Mouse (Mus musculus) forelimb bud, embryonic 11.5 days (tissue): ENCODE data around the gene Ahdc1.

Source experiments
- DNase-seq: peaks from one replicate; pipeline ENCODE4 v3.0.0-alpha.2; 2012; ENCODE audit warnings: low read depth, low spot score

The Ahdc1 gene

DNA sequence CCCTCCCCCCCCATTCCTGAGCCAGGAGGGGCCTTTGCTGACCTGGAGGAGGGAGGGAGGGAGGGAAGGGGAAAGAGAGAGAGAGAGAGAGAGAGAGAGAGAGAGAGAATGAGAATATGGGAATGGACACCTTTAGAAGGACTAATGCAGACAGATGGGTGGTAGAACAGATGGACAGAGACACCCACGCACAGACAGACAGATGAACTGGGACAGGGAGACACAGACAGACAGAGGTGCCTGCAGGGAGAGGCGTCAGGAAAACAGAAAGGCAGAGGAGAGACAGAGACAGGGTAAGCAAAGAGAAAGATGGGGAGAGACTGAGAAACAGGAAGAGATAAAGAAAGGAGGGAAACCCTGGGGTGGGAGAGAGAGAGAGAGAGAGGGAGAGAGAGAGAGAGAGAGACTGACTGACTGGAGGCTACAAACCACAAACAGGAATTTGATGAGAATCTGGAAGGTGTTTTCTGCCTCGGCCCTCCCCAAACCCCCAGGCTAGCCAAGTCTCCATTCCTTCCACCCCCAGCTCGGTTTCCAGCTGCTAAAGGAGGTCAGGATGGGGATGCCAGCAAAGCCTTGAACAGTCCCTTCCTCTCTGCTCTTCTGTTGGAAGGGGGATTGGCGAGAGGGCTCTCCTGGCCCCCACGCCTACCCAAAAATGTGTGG lies 6.7 kb downstream of the Ahdc1 start:
- DNase-seq, result no peak

DNA sequence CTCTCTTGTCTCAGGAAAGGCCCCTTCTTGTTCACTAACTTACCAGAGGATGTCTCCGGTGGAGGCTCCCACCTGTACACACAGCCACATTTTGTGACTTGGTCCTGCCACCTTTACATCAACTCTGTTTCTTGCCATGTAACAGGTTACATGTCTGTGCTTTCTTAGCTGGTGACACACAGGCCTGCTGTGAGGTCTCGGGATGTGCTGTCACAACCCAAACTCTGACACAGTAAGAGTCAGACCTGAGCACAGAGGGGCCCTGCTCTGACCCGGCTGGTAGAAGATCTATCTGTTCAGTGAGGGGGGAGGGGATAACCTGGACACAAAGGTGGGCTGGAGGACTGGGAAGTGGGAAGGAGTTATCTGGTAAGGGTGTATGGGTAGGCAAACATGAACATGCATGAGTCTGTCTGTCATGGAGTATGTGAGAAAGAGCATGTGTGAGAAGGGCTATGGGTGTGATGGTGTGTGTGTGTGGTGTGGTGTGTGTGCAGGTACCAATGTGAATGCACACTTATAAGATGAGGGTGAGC lies 7.3 kb downstream of the Ahdc1 start:
- DNase-seq, result no peak

DNA sequence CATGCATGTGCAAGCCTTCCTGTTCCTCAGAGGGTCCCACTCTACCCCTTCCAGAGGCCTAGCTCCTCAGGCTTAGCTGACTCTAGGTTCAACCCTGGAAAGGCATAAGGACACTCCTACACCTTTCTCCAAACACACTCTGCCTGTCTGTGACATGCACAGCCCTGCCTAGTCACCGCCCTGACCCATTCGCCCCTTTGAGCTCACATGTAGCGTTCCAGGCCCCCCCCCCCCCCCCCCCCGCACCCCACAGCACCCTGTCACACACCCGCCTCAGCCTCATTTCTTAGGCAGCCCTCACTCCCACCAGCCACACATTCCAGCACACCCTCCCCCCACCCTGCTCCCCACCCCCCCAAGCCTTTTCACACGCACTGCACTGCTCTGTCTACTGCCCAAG lies 9.7 kb downstream of the Ahdc1 start:
- DNase-seq, result no peak

DNA sequence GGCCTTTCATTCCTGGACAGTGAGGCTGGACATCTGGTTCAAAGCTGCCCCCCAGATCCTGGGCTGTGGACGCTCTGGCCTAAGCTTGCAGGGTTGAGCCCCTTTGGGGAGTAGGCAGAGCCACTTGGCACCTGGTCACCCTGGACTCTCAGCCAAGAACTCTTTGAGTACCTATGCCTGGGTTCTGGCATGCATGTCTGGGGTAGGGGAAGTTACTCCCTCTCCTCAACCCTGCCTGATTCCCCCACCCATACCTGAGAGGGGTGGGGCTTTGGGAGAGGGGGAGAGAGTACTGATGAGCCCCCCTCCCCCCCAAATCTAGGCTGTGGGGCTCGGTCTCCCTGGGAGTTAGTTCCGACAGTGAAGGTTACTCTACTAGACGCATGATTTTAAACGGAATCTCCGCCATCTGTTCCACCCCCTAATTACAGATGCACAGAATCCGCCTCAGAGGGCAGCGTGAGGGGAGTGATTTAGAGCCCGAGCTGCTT lies 10.2 kb downstream of the Ahdc1 start:
- DNase-seq, result no peak

DNA sequence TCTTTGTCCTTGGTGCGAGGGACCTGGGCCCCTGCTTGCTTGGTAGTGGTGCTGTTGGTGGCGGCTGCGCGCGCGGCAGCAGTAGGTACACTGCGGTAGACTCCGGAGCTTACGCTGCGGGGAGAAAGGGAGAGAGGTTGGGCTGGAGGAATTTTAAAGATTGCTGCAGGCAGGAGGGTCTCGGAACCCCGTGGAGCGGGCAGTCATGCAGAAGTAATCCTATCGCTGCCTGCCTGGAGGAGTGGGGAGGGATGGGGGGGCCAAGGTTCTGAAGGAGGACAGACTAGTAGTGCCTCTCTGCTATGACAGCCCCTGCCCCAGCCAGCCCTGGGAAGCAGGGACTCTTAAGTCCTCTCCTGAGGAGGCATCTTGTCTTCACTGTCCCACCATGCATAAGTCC lies 11.2 kb downstream of the Ahdc1 start:
- no peak for DNase-seq

DNA sequence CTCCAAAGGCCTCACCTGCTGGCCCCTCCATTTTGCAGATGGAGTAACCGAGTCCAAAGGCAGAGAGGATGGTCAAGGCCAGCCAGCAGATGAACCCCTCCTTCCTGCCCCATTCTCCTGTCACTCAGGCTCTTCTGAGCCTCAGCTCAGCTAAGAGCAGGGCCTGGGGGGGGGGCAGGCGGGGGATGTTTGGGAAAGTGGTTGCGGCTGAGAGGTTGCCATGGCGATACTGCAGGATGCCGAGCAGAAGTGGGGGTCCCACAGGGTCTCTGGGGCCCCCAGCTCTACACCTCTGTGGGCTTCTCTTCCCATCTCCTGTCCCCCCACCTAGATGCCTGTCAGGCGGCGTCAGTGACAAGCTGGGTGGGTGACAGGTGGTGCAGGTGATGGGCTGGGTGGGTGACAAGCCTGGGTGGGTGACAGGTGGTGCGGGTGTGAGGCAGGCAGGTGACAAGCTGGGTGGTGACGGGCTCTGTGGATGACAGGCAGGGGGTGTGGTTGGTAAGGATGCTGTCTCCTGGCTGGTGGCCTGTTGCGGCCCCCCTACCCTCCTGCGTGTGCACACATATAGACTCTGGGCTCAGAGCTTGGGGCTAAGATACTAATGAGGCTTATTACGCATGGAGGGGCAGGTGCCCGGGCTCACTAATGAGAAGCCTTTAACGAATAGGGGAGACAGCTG lies 12.0 kb downstream of the Ahdc1 start:
- no peak for DNase-seq

DNA sequence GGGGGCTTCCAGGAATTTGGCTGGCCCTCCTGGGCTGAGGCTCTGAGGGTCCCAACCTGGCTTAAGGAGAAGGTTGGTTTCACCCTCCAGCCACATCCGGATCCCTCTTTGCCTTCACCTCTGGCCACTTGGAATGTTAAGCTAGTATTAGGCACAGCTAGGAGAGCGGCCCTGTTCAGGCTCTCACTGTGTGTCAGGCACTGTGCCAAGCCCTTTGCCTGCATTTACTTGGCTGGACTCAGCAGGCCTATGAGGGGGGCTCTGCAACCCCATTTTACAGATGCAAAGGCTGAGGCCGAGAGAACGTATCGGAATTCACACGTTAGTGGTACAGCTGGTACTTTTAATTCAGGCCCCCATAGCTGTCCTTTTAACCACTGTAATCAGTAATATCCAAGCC lies 12.6 kb downstream of the Ahdc1 start:
- no peak for DNase-seq

DNA sequence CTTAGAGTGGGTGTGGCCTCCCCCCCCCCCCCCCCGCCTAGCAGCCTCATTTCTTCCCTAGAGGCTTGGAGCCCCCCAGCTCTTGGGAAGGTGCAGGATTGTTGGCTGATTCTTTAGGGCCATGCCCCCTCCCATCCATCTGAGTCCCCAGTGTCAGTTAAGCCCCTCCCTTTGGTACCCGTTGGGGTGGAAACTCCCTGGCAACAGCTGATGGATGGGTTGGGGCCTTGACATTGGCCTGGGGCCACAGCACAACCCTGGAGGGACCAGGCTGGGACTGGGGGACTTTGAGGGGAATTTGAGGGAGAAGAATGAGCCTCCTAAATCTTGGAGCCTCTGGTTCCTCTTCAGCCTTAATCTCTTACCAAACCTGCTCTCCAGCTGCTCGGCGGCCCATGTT lies 13.3 kb downstream of the Ahdc1 start:
- no peak for DNase-seq

DNA sequence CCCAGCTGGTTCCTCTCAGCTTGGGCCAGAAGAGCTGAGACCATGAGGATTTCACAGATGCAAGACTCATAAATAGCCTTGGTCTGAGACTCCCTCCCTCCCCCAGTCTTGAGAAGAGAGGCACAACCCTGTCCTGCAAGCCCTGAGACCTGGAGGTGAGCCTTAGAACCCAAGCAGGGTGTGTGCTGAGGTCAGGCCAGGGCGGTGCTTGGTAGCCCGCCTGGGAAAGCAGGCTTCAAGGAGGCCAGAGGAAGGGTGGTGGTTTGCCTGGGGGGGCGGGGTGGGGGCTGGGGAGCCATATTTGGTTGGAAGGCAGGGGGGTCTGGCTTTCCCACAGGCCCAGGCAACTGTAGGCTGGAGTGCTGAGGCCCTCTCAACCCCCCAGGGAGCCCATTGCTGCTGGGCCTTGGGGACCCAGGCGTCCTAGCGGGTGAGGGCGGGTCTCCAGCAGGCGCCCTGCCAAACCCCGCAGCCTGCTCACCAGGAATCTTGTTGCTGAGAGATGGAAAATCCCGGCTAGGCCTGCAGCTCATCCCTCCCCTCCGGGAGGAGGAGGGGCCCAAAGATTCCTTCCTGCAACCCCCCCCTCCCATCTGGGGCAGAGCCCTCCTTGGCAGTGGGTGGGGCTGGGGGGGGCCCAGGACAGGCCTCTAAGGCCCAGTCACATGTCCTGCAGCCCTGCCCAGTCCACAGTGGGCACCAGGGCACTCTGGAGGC lies 14.1 kb downstream of the Ahdc1 start:
- DNase-seq, result no peak

DNA sequence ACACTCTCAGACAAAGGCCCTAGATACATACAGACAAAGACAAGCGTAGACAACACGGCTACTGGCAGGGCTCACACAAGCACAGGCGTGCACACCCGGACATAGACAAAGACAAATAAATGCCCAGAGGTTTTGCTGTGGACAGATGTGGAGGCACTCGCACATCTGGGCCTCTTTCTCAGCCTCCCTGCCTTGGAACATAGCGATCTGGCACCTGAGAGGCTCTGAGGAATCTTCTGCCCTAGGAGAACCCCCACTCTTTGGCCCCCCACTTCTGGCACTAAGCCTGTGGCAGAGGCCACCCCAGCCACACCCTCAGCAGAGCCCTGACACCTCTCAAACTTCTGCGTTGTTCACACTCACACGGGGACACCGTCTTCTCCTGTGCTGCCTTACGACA lies 15.2 kb downstream of the Ahdc1 start:
- no peak for DNase-seq

DNA sequence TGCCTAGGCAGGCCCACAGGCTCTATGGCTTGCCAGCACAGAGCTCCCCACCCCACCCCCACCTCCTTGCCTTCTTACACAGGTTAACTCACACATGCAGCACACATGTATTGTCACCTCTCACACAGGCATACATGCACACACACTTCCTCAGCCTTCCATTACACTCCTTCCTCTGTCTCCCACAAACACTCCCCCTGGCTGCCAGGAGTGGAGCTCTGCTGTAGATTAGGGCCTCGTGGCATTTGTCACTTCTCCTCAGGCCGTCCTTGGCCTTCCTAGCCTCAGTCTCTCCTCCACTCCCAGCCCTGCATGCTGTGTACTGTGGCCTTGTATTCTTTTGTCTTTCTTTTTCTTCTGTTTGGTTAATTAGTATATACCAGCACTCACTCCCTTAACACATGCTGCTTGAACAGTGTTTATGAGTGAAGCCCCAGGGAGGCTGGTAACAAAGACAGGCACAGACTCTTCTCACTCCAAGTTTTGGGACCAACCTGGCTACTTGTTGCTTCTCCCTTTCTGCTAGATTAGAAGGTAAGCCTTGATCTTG lies 15.8 kb downstream of the Ahdc1 start:
- DNase-seq, result no peak

DNA sequence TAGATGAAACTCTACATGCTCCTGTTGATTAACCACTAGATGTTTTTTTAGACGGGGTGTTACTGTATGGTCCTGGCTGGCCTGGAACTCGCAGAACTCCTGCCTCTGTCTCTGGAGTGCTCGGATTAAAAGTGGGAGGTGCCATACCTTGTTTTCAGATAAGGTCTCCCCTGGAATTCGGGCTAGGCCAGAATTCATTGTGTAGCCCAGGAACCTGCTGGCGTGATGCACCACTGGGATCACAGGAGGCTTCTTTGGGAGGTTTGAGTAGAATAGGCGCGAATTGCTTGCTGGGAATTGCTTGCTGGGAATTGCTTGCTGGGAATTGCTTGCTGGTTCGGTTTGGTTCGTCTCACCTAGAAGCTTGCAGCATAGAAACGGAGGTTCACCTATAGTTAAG lies 16.7 kb downstream of the Ahdc1 start:
- no peak for DNase-seq

DNA sequence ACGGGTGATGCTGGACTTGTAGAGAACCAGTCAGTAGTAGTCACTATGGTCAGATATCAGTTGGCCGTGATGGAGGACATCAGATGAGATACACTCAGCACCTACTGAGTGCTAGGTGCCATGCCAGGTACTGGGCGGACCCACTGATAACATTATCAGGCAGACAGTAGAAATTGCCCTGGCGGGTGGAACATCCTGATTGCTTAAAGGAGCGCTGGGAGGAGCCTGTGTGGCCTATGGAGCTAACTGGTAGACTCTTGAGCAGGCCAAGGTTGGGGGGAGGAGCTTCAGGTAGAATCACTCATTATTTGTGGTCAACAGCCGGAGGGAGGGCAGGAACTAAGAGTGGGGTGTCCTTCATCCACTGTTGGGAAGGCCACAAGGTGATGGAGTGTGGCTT lies 17.1 kb downstream of the Ahdc1 start:
- no peak for DNase-seq

DNA sequence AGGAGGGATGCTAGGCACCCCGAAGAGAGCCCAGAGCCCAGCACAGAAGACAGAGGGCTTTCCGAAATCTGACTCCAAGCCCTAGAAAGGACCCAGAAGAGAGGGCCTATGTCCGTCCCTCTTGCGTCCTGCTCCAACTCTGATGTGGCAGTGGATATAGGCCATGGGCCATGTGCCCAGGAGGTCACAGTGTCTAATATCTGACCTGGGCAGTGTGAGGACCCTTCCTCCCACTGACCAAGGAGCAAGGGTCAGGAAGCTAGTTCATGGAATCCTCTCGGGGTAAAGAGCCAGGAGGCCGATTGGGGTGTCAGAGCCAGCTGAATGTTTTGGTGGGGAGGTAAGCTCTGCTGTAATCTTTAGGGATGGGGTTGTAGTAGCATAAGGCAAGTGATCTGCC lies 17.8 kb downstream of the Ahdc1 start:
- DNase-seq, result no peak

DNA sequence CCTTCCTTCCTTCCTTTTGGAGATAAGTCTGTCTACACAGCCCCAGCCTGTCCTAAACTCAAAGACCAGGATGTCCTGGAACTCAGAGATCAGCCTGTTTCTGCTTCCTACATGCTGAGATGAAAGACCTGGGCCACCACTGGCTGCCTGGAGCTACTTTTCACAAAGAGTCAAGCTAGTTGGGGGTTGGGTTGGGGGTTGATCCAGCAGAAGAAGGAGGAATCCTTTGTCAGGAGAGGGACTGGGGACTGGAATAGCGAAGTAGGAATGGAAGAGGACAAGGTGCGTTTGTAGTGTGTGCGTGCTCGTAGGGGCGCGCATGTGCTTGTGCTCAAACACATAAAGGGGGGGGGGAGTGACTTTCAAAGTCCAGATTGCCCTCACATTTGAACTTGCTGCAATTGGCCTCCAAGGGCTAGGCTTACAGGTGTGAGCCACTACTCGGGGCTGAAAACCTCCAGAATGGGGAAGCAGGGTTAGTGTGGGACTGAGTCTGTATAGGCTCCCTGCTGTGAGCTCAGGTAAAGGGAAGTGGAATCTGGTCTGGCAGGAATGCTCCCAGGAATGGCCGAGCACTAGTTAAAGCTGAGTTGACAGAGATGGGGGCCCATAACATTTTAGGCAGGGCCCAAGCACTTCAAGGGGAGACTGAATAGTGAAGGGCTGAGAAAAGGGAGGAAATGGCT lies 21.5 kb downstream of the Ahdc1 start:
- no peak for DNase-seq

DNA sequence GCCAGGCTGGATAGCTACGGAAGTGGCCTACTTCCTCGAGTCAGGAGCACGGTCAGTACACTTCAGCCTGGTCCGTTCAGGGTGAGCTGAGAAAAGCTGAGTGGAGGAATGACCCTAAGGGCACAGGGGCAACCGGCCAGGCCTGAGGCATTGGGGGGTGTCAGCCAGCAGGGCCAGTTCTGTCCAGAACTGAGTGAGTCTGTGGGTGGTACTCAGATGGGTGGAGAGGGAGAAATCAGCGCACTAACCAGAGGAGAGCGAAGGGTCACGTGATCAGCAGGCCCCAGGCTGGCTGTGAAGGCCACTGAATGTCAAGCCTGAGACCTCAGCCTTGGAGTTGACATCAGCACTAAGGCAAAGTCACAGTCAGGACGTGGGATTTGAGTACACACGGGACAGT lies 23.4 kb downstream of the Ahdc1 start:
- no peak for DNase-seq

DNA sequence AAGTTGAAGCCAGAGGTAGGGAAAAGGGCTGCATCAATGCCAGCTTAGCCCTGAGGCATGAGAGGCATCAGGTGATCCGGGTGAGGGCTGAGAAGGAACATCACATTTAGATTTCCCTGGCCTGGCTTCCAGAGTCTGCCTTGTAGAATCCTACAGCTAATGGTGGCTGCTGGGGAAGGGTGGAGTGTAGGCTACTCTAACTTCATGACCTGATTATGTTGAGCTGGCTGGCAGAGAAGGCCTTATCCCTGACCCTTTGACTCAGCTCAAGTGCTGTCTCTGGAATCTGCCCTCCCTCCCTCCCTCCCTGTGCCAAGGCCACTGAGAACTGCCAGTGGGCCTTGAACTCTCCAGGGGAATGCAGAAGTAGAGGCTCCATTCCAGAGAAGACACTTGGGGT lies 24.4 kb downstream of the Ahdc1 start:
- no peak for DNase-seq

DNA sequence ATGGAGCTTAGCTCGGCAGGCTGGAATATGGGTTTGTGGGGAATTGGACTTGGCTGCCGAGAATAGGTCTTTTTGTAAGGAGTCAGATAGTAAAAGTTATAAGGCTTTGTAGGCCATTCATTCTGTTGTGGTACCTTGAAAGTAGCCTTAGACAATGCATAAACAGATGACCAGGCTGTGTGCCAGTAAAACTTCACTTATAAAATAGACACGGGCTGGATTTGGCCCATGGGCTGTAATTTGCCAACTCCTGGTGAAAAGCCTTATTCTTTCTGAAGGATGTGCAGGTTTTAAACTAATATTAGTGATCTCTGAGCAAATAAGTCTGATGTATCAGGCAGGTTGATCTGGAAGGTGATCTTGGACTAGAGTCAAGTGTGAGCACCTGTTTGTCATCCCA lies 24.9 kb downstream of the Ahdc1 start:
- no peak for DNase-seq

DNA sequence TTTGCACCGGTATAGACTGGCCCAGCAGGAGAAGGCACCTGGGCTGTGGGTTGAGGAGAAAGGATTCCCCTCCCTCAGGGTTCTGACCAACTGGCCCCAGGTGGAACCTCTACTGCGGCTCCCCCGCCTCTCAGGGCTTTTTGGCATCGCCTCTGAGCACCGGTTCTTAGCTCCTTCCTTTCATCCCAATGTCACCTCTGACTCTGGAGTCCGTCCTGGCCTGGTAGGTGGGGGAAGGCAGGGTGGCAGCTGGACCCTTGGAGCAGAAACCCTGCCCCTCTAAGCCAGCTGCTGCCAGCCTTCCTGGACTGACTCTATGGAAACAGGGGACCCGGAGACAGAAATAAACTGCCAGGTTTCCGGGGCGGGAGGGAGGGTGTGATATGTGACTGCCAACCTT lies 26.2 kb downstream of the Ahdc1 start:
- no peak for DNase-seq

DNA sequence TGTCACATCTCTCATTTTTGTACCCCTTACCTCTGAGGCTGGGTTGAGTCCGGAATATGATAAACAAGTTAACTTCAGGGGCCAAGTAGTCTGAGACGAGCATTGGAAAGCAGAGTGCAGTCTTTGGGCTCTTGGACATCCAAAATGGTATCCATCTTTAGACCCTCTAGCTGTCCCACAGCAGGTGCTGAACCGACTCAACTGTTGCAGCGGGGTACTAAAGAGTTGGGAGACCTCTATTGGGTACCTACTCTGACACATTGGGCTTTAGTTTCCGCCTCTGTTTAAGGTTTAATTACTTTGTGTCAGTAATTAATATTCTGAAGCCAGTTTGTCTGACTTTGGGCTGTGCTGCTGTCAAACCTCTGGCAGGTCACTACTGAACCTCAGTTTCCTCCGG lies 26.7 kb downstream of the Ahdc1 start:
- DNase-seq, result no peak

DNA sequence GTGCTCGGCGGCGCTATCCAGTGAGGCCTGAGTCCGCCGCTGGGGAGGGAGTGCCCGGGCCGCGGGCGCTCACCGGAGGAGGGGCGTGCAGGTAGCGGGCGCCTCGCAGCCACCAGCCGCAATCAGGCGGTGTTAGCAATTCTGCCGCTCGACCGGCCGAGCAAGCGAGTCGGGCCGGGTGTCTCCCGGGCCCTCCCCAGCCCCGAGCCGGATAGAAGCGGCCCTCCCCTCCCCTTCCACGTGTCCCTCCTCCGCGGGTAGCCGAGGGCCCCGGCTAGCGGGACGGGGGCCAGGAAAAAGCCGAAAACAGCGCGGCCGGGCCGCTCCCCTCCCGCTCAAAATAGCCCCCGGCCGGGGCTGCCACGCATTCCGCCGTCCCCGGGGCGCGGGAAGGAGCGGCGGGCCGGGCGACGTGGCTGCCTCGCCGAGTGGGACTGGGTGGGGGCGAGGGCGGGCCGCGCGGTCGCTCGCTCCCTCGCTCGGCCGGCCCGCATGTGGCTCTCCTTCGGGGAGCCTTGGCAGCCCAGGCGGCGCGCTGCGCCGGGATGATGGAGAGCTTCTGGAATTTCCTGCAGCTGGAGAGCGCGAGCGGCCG lies 27.6 kb downstream of the Ahdc1 start:
- DNase-seq, result peak; percentile 83
